Mouse (Mus musculus) bone marrow, adult 2 months (tissue): Measurements from ENCODE around the gene Ehd4. TPM values are rescaled to one million over a fixed set of nuclear protein-coding genes. Genes with fewer than 3 reads are reported as not detected.

ENCODE experiments used
- H3K27ac ChIP-seq: fragments of 200-500 bp; 2 replicates; pipeline ENCODE4 v1.5.1; 2012; ENCODE audit warnings: low read depth, mild to moderate bottlenecking, control low read depth, inconsistent platforms, low read length; ENCODE audit not compliant: control insufficient read depth, poor library complexity, insufficient read depth
- H3K4me1 ChIP-seq: fragments of 200-500 bp; 2 replicates; pipeline ENCODE4 v1.6.1; 2011; ENCODE audit warnings: low read length; ENCODE audit not compliant: control insufficient read depth, insufficient read depth
- H3K4me3 ChIP-seq: fragments of 200-500 bp; replicated peaks from 2 replicates; pipeline ENCODE3; 2011; ENCODE audit warnings: mild to moderate bottlenecking, low read depth, low read length, control low read depth; ENCODE audit not compliant: control insufficient read depth
- CTCF ChIP-seq: fragments of 200-500 bp; IDR thresholded peaks from 2 replicates; pipeline ENCODE4 v1.5.1; 2011; ENCODE audit warnings: low read length, control low read depth; ENCODE audit not compliant: control insufficient read depth, insufficient read depth
- POLR2A ChIP-seq: fragments of 200-500 bp; IDR thresholded peaks from 2 replicates; pipeline ENCODE4 v1.6.1; 2011; ENCODE audit warnings: low read depth, mild to moderate bottlenecking, control low read depth, low read length, borderline replicate concordance; ENCODE audit not compliant: control insufficient read depth
- WGBS: fragments of 180-500 bp; shearing (Covaris S2); methylation state at CpG from one replicate; pipeline ENCODE4 v1.1.7; 2018; 5-methylcytosine and 5-hydroxymethylcytosine counted together
- polyA plus RNA-seq: library from polyadenylated mRNA; stranded (reverse); fragments of >200 nt; gene quantifications from 2 replicates; pipeline ENCODE4 v1.2.4, GENCODE M21; 2011; ENCODE audit warnings: low replicate concordance; ENCODE audit not compliant: missing spikeins, insufficient read depth, insufficient read length

Gene Ehd4
- polyA plus RNA-seq, result 15.4 and 23.7 TPM in 2 replicates

- under 1% methylated on average over 52 of the region's 53 CpGs for WGBS
- Histone ChIP-seq H3K4me3 (peak within 1 kb of the TSS; percentile 83), H3K4me1 (no peaks in the 10 kb centered on the region; the same call in 1 of the 2 replicates), H3K27ac (peak within 1 kb of the TSS; percentile 89)
- TF ChIP-seq POLR2A (peak; percentile 46), CTCF (no peak)
Measured at GRCm38 (mm10) chr2:120154361-120154894, at the start of gene Ehd4. Ehd4 (minus strand) TSS chr2:120154606.

- 75% methylated on average over 3 of the region's 3 CpGs for WGBS
- Histone ChIP-seq H3K4me1 (no peaks in the 10 kb centered on the region), H3K27ac (no peak overlapping the region), H3K4me3 (no peak overlapping the region)
- TF ChIP-seq CTCF (no peak), POLR2A (no peak)
Measured at GRCm38 (mm10) chr2:120203742-120204141, 49.3 kb upstream of the Ehd4 start.

- Histone ChIP-seq H3K4me3 (no peak overlapping the region), H3K27ac (no peak overlapping the region), H3K4me1 (no peaks in the 10 kb centered on the region)
- WGBS, result 75% methylated on average over 7 of the region's 7 CpGs
- no peak for TF ChIP-seq POLR2A
- TF ChIP-seq CTCF, result no peak
Measured at GRCm38 (mm10) chr2:120200077-120200476, 45.7 kb upstream of the Ehd4 start.

- 66% methylated on average over 4 of the region's 4 CpGs for WGBS
- no peak for TF ChIP-seq CTCF
- TF ChIP-seq POLR2A, result no peak
- H3K4me3 ChIP-seq, result no peak overlapping the region
Measured at GRCm38 (mm10) chr2:120188174-120188573, 33.8 kb upstream of the Ehd4 start.

GRCm38 (mm10) chr2:120187583-120187982 lies 33.2 kb upstream of the Ehd4 start:
- 91% methylated on average over 1 of the region's 1 CpGs for WGBS
- no peak overlapping the region for H3K4me3 ChIP-seq
- H3K27ac ChIP-seq, result no peak overlapping the region
- no peaks in the 10 kb centered on the region for H3K4me1 ChIP-seq
- TF ChIP-seq POLR2A, result no peak
- TF ChIP-seq CTCF, result no peak

More at GRCm38 (mm10) chr2:120188174-120188573, 33.8 kb upstream of the Ehd4 start:
- no peaks in the 10 kb centered on the region for H3K4me1 ChIP-seq
- H3K27ac ChIP-seq, result no peak overlapping the region

- Histone ChIP-seq H3K4me3 (no peak overlapping the region), H3K27ac (no peak overlapping the region), H3K4me1 (no peaks in the 10 kb centered on the region)
- 81% methylated on average over 6 of the region's 6 CpGs for WGBS
- TF ChIP-seq CTCF (no peak), POLR2A (no peak)
Measured at GRCm38 (mm10) chr2:120185527-120186276, 31.3 kb upstream of the Ehd4 start.

- Histone ChIP-seq H3K4me3 (no peak overlapping the region), H3K4me1 (no peaks in the 10 kb centered on the region), H3K27ac (no peak overlapping the region)
- TF ChIP-seq CTCF (no peak), POLR2A (no peak)
Measured at GRCm38 (mm10) chr2:120178936-120179335, 24.5 kb upstream of the Ehd4 start.

GRCm38 (mm10) chr2:120173718-120174117 lies 19.3 kb upstream of the Ehd4 start:
- no peak overlapping the region for H3K4me3 ChIP-seq
- WGBS, result 22% methylated on average over 10 of the region's 10 CpGs
- H3K27ac ChIP-seq, result no peak overlapping the region
- H3K4me1 ChIP-seq, result no peaks in the 10 kb centered on the region
- TF ChIP-seq POLR2A (no peak), CTCF (peak; percentile 55)
